Mouse (Mus musculus): ENCODE results near the gene Pglyrp1.
A peak's percentile ranks its signal among the peaks of the same experiment; 100 is the strongest.
"Not testable (repeated sequence)": the region's sequence is repeated elsewhere in the genome, so short reads cannot be mapped to it uniquely, and the experiment has no call there.

Pglyrp1 gene

GRCm38 (mm10) chr7:18871031-18871430 lies at the start of gene Pglyrp1:
TSS of gene Pglyrp1 (plus strand) at chr7:18871331.
- DNase-seq: not testable (repeated sequence)

- DNase-seq: no peak
Observed at GRCm38 (mm10) chr7:18821507-18821906, 49.6 kb upstream of the Pglyrp1 start, which contains the start of gene Psg17. TSS of gene Psg17 (minus strand) at chr7:18821607.

GRCm38 (mm10) chr7:18827792-18828546 lies 43.2 kb upstream of the Pglyrp1 start:
- DNase-seq: no peak

- DNase-seq: peak; percentile 21
Observed at GRCm38 (mm10) chr7:18828592-18828991, 42.5 kb upstream of the Pglyrp1 start.

GRCm38 (mm10) chr7:18829545-18829944 lies 41.6 kb upstream of the Pglyrp1 start:
- DNase-seq: no peak

GRCm38 (mm10) chr7:18832298-18832697 lies 38.8 kb upstream of the Pglyrp1 start:
- DNase-seq: no peak

GRCm38 (mm10) chr7:18839865-18840264 lies 31.3 kb upstream of the Pglyrp1 start, which contains the start of gene Mill2:
TSS of gene Mill2 (plus strand) at chr7:18839966.
- DNase-seq: no peak

- peak; percentile 69 for DNase-seq
Observed at GRCm38 (mm10) chr7:18840386-18841173, 30.6 kb upstream of the Pglyrp1 start.

GRCm38 (mm10) chr7:18841174-18841567 lies 30.0 kb upstream of the Pglyrp1 start:
- no peak for DNase-seq

GRCm38 (mm10) chr7:18844811-18845210 lies 26.3 kb upstream of the Pglyrp1 start:
- DNase-seq: no peak

GRCm38 (mm10) chr7:18848395-18848794 lies 22.7 kb upstream of the Pglyrp1 start:
- no peak for DNase-seq

GRCm38 (mm10) chr7:18858310-18858916 lies 12.7 kb upstream of the Pglyrp1 start:
- DNase-seq: no peak

GRCm38 (mm10) chr7:18862801-18863200 lies 8.3 kb upstream of the Pglyrp1 start:
- DNase-seq: no peak

GRCm38 (mm10) chr7:18868491-18868890 lies 2.6 kb upstream of the Pglyrp1 start:
- DNase-seq: no peak

GRCm38 (mm10) chr7:18872014-18872802 lies 1.1 kb downstream of the Pglyrp1 start:
- peak; percentile 56 for DNase-seq

- DNase-seq: no peak
Observed at GRCm38 (mm10) chr7:18872816-18873215, 1.7 kb downstream of the Pglyrp1 start.

GRCm38 (mm10) chr7:18873253-18873652 lies 2.1 kb downstream of the Pglyrp1 start:
- DNase-seq: peak; percentile 88

GRCm38 (mm10) chr7:18875372-18875771 lies 4.2 kb downstream of the Pglyrp1 start:
- no peak for DNase-seq

- DNase-seq: no peak
Observed at GRCm38 (mm10) chr7:18878691-18879090, 7.6 kb downstream of the Pglyrp1 start.

- no peak for DNase-seq
Observed at GRCm38 (mm10) chr7:18883991-18884744, 13.0 kb downstream of the Pglyrp1 start.

- DNase-seq: no peak
Observed at GRCm38 (mm10) chr7:18884745-18885422, 13.8 kb downstream of the Pglyrp1 start.
